Mouse (Mus musculus) heart, postnatal 10 days (tissue): Measurements from ENCODE around the gene Ptprj. TPM values are rescaled to one million over a fixed set of nuclear protein-coding genes. Genes with fewer than 3 reads are reported as not detected.

Source experiments
- DNase-seq, 2 experiments: peaks; one replicate each; pipeline ENCODE4 v3.0.0; 2021
- intact Hi-C: fragments of 180-260 bp; cut with DNase I; formaldehyde crosslinking; loops from one replicate; pipeline ENCODE4 v1.15.1; 2025
- total RNA-seq, 2 experiments: library from RNA; stranded (reverse); gene quantifications; 2 replicates each; pipeline ENCODE4 v1.2.3; 2021

The Ptprj gene
- total RNA-seq, 2 experiments from 2014 or later, result 9.1 to 13.1 TPM

GRCm38 (mm10) chr2:90488690-90489590 lies 91.5 kb downstream of the Ptprj start:
- intact Hi-C loops, result no loop called here
- no peak for DNase-seq

GRCm38 (mm10) chr2:90487471-90488238 lies 92.8 kb downstream of the Ptprj start:
- intact Hi-C loops, result no loop called here
- no peak for DNase-seq

GRCm38 (mm10) chr2:90486226-90486755 lies 94.2 kb downstream of the Ptprj start:
- intact Hi-C loops, result no loop called here
- DNase-seq, result no peak

- DNase-seq, result no peak
- intact Hi-C loops, result no loop called here
Observed at GRCm38 (mm10) chr2:90481505-90481904, 98.9 kb downstream of the Ptprj start.

GRCm38 (mm10) chr2:90480747-90481308 lies 99.6 kb downstream of the Ptprj start:
- intact Hi-C loops, result no loop called here
- DNase-seq, result no peak

GRCm38 (mm10) chr2:90478531-90478930 lies 101.9 kb downstream of the Ptprj start:
- intact Hi-C loops, result no loop called here
- no peak for DNase-seq

GRCm38 (mm10) chr2:90477617-90478016 lies 102.8 kb downstream of the Ptprj start:
- intact Hi-C loops, result no loop called here
- no peak for DNase-seq

- DNase-seq, result no peak
- intact Hi-C loops, result no loop called here
Observed at GRCm38 (mm10) chr2:90476792-90477191, 103.7 kb downstream of the Ptprj start.

GRCm38 (mm10) chr2:90476319-90476718 lies 104.1 kb downstream of the Ptprj start:
- intact Hi-C loops, result no loop called here
- no peak for DNase-seq

- DNase-seq, result peak; percentile 80 to 93
- intact Hi-C loops, result loop anchor here (1.0 kb wide), 2 partner anchors 106 to 205 kb away; partner anchors contain the start of gene Ptprj
Observed at GRCm38 (mm10) chr2:90474593-90475405, 105.6 kb downstream of the Ptprj start.

- DNase-seq, result no peak
- intact Hi-C loops, result loop anchor here (1.0 kb wide), 1 partner anchor 153 kb away; no protein-coding TSS in a partner anchor
Observed at GRCm38 (mm10) chr2:90472701-90473100, 107.7 kb downstream of the Ptprj start.

GRCm38 (mm10) chr2:90470122-90470521 lies 110.3 kb downstream of the Ptprj start:
- intact Hi-C loops, result no loop called here
- DNase-seq, result peak; percentile 26 to 37

- intact Hi-C loops, result no loop called here
- DNase-seq, result no peak
Observed at GRCm38 (mm10) chr2:90466480-90466879, 114.0 kb downstream of the Ptprj start.

- DNase-seq, result no peak
- intact Hi-C loops, result no loop called here
Observed at GRCm38 (mm10) chr2:90463735-90464134, 116.7 kb downstream of the Ptprj start.

GRCm38 (mm10) chr2:90462252-90462651 lies 118.2 kb downstream of the Ptprj start:
- DNase-seq, result no peak
- intact Hi-C loops, result no loop called here

- no peak for DNase-seq
- intact Hi-C loops, result no loop called here
Observed at GRCm38 (mm10) chr2:90457946-90458345, 122.5 kb downstream of the Ptprj start.

GRCm38 (mm10) chr2:90452380-90452779 lies 128.1 kb downstream of the Ptprj start:
- intact Hi-C loops, result no loop called here
- no peak for DNase-seq

GRCm38 (mm10) chr2:90448967-90449740 lies 131.3 kb downstream of the Ptprj start:
- no peak for DNase-seq
- intact Hi-C loops, result no loop called here

- no peak for DNase-seq
- intact Hi-C loops, result no loop called here
Observed at GRCm38 (mm10) chr2:90443811-90444210, 136.6 kb downstream of the Ptprj start.
